Mouse (Mus musculus): ENCODE measurements around the gene Nup88.
"Not testable (repeated sequence)": the region's sequence is repeated elsewhere in the genome, so short reads cannot be mapped to it uniquely, and the experiment has no call there.

Gene Nup88

DNA sequence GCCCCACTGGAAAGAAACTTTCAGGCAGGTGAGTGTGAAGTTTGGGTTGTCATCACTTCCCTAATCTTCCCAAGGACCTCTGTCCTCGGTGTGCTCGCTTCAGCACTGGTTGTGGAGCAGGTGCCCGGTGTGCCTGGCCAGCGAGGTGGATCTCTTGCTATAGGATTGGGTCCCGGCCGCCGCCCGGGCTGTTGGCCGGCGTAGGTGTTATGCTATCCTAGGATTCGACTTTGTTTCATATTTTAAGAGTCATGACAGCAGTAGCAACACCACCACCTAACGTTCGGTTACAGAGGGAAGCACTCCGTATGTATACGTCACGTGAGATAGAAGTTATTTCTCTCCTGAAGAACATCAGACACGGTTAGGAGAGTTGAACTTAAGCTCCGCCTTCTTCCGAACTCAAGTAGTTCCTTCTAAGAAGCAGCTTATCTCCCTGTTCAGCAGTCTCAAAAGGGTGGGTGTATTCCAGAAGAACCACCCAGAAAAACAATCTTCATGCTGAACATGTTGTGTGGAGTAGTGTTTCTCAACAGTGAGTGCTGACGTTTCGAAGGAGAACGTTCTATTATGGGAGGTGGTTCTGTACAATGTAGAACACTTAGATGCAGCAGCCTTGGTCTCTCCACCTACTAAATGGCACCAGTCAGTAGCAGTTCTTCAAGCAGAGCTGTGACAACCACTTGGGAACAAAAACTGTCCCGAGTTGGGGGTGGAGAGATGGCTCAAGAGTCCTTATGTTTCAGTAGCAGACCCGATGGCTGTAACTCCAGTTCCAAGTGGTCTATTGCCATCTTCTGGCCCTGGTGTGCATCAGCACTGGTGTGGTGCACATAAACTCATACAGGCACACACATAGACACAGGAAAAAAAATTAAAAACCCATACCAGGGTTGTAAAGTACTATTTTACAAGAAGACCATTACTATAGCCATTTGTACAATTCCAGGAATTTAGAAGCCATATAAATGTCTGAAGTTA lies 1.1 kb upstream of the Nup88 start:
- DNase-seq (ENCODE audit: extremely low read depth, low read depth, low spot score), result no peak

DNA sequence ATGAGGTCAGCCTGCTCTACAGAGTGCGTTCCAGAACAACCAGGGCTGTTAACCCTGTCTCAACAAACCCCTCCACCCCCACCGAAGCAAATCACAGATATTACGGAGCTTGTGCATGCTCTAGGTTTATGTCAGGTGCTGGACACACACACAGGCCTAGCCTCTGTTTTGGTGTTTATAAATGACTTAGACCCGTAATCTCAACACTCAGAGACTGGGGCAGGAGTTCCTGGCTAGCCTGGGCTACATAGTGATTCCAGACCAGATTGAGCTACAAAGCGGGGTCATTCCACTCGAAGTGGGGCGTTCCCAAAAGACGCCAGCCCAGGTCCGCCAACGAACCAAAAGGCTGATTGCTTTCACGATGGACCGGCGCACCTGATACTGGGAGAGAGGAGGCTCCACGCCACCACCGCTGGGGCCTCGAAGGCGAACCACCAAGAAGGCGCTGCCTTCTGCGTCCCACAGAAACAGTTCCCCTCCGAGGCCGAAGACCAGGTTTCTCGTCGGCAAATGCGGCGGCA lies 440 bp downstream of the Nup88 start:
- no peak for DNase-seq (ENCODE audit: extremely low read depth, low read depth, low spot score)

DNA sequence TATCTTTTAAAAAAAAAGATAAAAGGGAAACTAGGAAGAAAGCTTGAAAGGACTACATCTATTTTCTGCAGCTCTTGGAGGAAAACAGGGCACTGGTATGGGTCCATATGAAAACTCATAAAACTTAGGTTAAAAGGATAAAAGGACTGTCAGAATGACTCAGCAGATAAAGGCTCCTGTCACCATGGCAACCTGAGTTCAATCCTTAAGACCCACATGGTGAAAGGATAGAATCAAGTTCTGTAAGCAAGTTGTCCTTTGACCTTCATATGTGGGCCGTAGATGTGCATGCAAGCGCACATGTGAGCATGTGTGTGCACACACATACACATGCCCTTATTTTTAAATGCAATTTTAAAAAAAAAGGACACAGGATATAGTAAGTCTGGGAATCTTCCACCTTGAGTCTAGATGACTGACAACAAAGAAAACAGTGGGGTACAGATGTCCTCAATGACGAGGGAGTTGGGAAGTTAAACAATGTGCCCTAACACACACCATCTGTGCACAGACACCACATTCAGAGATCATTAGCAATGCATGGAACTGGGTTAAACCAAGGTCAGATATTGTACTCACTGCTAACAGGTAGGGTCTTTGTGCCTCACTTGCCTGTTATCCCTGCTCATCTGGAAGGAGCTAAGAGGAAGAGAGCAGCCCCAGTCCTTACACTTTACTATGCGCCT lies 5.4 kb downstream of the Nup88 start:
- no peak for DNase-seq (ENCODE audit: extremely low read depth, low read depth, low spot score)

DNA sequence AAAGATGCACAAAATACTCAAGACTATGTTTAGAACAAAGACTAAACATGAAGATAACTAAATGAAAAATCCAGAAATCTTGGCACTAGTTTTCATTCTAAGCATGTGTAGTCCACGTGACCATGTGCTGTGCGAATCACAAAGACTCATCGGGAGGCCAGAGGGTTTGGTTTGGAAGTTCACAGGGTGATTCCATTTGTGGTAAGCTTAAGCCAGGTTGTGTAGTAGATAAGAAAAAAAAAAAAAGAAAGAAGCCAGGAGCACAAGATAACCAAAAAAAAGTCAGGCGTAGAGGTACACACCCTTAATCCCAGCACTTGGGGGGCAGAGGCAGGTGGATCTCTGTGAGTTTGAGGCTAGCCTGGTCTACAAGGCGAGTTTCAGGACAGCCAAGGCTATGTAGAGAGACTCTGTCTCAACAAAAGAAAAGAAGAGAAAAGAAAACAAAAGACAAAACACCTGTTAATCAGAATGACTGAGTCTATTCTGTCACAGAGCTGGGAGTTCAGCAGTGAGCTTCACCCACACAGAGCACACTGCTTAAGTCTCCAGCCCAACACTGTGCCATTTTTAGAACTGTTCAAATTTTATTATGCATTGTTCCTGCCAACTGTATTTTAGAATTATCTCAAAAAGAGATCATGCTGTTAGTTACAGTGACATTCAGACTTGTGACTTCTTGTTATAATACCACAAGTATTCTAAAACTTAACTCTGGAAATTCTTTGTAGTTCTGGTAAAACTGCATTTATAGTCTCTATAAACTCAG lies 8.8 kb downstream of the Nup88 start:
- DNase-seq (ENCODE audit: extremely low read depth, low read depth, low spot score), result no peak

DNA sequence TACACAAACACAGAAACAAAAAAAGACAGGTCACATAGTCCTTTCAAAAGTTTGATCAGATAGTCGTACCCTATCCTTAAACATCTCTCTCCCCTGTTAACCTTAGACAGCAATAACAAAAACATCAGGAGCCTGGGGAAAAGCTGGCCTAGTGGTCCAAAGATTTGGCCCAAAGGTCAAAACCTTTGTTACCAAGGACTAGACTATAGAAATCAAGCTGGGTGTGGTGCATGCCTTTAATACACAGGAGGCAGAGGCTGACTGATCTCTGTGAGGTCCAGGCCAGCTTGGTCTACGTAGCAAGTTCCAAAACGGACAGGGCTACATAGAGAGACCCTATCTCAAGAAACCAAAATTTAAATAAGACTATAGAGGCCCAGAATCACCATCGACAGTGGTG lies 15.1 kb downstream of the Nup88 start:
- no peak for DNase-seq (ENCODE audit: extremely low read depth, low read depth, low spot score)

DNA sequence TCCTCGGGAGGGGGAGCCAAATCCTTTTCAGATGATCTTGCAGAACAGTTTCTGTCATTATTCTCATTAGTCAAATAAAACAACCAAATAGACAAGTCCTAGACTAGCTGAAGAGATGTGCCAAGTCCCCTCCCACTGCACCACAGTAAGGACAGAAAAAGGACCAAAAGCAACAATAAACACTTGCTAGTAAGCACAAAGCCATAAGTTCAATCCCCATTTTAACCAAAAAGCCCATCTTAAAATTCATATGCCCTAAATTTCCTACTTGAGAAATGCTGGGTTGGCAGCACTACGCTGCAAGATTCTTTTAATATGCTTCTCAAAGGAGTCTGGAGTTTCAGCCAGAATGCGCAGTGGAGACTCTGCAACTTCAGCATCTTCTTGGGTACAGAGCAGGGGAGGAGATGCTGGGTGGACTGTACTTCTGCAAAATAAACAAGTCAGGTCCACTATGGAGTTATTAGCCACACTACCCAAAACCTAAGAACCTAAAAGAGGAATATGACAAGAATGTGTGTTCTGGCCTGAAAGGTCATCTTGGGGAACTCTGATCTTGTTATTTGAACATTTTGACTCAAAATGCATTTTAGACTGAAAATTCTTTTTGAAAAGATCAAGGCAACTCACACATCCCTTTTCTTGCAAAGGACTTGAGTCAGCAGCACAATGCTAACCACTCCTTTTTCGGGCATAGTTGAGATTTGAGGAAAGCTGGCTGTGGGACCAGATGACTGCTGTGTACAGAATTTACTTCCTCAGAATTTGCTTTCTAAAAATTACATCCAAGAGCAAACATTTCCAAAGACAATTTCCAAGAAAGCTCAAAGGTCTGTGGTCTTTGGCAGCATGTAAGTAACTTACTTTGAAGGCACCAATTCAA lies 24.6 kb downstream of the Nup88 start:
- no peak for DNase-seq (ENCODE audit: extremely low read depth, low read depth, low spot score)

DNA sequence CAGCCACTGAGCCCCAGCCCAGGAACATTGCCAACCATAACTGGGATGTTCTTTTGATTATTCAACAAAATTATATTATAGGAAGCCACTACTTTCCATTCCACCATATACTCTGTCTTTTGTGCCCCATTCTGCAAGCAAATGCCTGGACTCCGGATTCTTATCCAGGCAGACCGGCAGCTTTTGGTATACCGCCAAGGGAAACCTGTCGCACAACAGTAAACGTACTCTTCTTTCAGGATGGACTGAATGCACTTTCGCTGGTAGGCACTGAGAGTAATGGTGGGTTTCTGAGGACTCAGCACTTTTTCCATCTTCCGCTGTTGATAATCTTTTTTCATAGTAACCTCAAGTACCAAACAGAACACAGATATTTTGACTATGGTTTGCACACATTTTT lies 26.1 kb downstream of the Nup88 start:
- no peak for DNase-seq (ENCODE audit: extremely low read depth, low read depth, low spot score)

DNA sequence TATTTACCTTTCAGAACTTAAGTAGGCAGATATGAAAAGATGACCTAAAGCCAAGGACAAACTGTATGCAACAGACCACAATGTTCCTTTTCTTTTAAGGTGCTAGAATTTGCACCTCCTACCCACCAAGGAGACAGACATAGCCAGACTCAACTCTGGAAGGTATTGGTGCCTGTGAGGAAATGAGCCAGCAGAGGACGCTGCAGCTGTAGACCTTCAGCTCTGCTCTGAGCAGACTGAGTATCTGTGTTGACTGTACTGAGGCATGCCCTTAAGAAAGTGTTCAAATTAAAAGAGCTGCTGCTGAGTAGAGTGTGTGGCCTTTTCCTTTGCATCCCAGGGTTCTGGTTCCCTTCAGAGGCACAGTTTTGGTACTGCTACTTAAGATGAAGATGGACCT lies 27.2 kb downstream of the Nup88 start:
- DNase-seq (ENCODE audit: extremely low read depth, low read depth, low spot score), result no peak

DNA sequence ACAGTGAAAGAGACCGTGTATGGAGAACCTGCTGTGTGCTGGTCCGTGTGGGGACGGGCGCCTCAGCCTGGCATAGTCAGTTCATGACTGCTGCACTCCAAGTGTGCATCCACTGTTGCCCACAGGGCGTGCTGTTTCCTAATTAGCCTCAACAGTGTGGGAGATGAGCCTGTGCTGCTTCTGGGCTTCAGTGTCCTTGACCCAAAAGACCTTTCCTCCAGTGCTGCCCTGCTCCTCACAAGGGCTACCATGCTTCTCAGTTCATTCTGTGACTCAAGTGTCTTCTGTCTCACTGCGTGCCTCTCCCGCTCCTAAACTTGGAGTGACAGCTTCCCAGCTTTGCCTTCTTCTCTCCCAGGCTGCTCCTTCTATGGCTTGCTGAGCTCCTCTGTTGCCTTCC lies 34.5 kb downstream of the Nup88 start:
- no peak for DNase-seq (ENCODE audit: extremely low read depth, low read depth, low spot score)

DNA sequence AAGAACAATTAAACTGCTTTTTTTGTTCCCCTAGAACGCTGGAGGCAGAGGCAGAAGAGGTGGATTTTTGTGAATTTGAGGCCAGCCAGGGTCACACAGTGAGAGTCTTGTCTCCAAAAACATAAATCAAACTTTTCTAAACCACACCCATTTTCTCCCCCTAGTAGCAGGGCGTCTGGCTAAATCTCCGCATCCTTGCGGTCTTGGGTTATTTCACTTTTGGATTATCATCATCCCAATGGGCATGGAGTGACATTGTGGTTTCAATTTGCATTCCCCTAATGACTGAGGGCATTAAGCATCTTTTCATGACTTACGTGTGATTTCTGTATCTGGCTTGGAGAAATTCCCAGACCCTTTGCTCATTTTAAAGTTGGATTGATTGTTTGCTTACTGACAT lies 38.3 kb downstream of the Nup88 start:
- no peak for DNase-seq (ENCODE audit: extremely low read depth, low read depth, low spot score)

DNA sequence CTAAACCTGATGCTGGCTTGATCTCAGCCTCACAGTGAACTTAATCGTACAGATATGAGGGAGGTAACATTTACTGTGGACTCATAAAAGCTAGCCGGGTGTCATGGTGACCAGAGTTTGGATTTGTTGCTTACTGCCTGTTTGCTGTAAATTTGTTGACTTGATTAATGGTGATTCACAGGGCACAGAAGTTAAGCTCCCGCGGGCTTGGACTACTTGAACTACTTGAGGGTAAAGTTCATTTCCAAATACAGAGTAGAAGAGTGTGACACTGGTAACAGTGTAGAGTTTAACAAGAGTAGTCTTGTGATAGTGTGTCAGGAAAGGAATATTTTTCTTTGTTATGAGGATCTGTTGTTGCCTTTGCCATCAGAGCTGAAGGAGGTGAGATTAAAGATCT lies 50.2 kb downstream of the Nup88 start:
- DNase-seq (ENCODE audit: extremely low read depth, low read depth, low spot score), result no peak

DNA sequence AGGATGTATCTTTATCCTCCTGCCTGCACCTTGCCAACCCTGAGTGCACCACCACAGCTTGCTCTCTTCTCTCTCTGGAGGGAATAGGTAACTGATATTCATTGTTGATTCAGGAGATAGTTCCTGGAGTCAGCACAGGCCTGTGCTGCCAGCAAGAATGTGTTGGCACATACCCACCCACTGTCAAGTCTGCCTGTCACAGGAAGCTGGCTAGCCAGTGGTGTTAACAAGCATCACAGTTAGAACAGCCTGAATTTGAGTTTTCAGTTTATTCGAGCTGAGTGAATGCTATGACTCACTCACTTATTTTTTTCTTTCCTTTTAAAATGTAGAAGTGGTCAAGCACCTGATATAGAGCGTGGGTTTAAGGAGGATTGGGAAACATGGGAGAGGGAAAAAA lies 51.9 kb downstream of the Nup88 start:
- DNase-seq (ENCODE audit: extremely low read depth, low read depth, low spot score), result no peak

DNA sequence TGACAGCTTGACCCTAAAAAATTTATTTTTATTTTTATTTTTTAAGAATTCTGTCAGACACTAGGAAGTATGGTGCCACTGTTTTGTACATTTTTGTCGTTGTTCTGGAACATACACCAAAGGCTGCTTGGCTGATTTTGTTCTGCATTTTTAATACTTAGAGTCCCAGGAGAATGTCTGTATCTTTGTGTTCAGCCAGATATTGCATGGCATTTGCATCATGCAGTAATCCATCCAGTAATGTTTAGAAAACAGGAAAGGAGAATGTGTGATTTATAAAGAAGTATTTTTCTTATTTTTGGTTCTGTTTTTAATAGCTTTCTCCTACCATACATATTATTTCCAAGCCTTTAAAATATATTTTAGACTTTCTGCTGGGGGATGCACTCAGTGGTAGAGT lies 57.9 kb downstream of the Nup88 start:
- DNase-seq (ENCODE audit: extremely low read depth, low read depth, low spot score), result no peak

DNA sequence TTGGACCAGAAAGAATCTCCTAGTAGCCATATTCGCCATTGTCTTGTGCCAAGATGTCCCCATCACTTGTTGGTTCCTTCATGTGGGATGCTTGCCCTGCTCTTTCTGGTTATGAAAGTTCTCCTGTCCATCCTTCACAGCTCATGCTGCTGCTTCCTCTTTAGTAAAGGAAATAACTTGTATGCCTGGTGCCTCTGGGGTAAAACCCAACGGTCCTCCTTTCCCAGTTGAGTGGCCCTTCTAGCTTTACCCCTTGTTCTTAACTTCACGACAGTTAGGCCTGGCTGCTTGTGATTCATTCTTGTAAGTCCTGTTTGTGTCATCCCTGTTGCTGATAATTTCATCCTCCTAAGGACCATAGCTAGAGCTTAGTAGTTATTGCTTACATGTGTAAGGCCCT lies 58.5 kb downstream of the Nup88 start:
- no peak for DNase-seq (ENCODE audit: extremely low read depth, low read depth, low spot score)

DNA sequence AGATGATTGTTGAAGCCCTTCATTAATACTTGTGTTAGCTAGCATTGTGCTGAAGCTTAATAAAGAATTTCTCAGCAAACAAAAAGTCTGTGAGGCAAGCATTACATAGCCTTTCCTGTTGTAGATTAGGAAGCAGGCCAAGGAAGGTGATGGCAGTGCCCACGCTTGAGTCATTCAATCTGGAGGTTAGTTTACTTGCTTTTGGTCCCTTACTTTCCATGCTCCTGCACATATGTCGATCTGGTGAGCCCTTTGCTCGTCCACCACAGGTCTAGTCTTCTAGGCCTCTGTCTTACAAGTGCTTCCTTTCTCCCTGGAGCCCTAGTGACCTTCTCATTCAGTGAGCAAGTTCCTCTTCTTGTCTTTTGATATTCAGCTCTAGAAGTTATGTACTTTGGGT lies 63.1 kb downstream of the Nup88 start:
- DNase-seq (ENCODE audit: extremely low read depth, low read depth, low spot score), result no peak

DNA sequence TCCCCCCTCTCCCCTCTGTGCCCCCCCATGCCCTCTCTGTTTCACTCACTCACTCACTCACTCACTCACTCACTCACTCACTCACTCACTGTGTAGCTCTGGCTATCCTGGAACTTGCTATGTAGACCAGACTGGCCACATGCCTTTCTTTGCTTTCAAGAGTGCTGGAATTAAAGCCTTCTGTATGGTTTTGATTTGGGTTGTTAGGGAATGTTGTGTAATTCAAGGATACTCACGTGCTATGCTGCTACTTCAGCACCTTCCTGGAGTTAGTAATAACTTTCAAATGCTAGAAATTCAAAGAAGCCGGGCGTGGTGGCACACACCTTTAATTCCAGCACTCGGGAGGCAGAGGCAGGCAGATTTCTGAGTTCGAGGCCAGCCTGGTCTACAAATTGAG lies 71.6 kb downstream of the Nup88 start:
- not testable (repeated sequence) for DNase-seq (ENCODE audit: extremely low read depth, low read depth, low spot score)

DNA sequence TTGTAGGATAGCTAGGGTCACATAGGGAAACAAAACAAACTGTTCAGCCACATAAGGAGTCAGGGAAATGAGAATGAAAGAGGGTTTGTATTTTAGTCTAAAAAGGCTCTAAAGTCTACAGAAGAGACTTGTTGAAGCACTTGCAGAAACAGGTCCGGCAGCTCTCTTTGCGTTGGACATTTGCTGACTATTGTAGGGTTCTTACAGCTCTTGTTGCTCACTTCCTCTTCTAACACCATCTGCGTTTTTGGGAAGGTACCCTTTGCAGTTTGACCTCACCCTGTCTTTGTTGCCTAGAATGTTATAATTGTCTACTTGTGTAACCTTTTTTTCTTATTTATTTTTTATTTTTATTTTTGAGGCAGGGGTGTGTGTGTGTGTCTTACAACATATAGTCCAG lies 72.1 kb downstream of the Nup88 start:
- no peak for DNase-seq (ENCODE audit: extremely low read depth, low read depth, low spot score)

Data from fat pad, adult 2 months (tissue).